Mouse (Mus musculus) C2C12 (cell line): ENCODE data around the gene Tbxas1. TPM values are rescaled to one million over a fixed set of nuclear protein-coding genes. Genes with fewer than 3 reads are reported as not detected.
A peak's percentile ranks its signal among the peaks of the same experiment; 100 is the strongest.

Experiments
- H3K27me3 ChIP-seq: one replicate; pipeline ENCODE4 v1.6.1; 2011; ENCODE audit not compliant: control insufficient read depth, insufficient read depth, insufficient read length
- H3K36me3 ChIP-seq: one replicate; pipeline ENCODE4 v1.6.1; 2011; ENCODE audit not compliant: control insufficient read depth, insufficient read depth
- H3K4me3 ChIP-seq: one replicate; pipeline ENCODE4 v1.5.1; 2011; ENCODE audit warnings: mild to moderate bottlenecking, control low read depth; ENCODE audit not compliant: poor library complexity, insufficient read depth, severe bottlenecking
- H3K79me2 ChIP-seq: one replicate; pipeline ENCODE4 v1.6.1; 2011; ENCODE audit not compliant: control insufficient read depth, insufficient read depth
- H3K79me3 ChIP-seq: one replicate; pipeline ENCODE4 v1.6.1; 2011; ENCODE audit warnings: low read depth, control low read depth
- H3ac ChIP-seq: one replicate; pipeline ENCODE3; 2011; ENCODE audit warnings: low read depth; ENCODE audit not compliant: control insufficient read depth, insufficient read length
- CEBPB ChIP-seq: IDR thresholded peaks from one replicate; pipeline ENCODE4 v1.6.1; 2011; ENCODE audit warnings: low read depth, mild to moderate bottlenecking, control low read depth, moderate library complexity
- CTCF ChIP-seq: IDR thresholded peaks from one replicate; pipeline ENCODE4 v1.5.1; 2011; ENCODE audit not compliant: control insufficient read depth, insufficient read depth, insufficient read length
- FOSL1 ChIP-seq: IDR thresholded peaks from one replicate; pipeline ENCODE4 v1.8.0; 2011; ENCODE audit warnings: mild to moderate bottlenecking, low read length; ENCODE audit not compliant: poor library complexity, insufficient read depth, severe bottlenecking
- MAX ChIP-seq: IDR thresholded peaks from one replicate; pipeline ENCODE4 v1.6.1; 2011; ENCODE audit warnings: mild to moderate bottlenecking, control low read depth
- MYOD1 ChIP-seq: IDR thresholded peaks from one replicate; pipeline ENCODE4 v1.6.1; 2011; ENCODE audit warnings: low read depth; ENCODE audit not compliant: control insufficient read depth, insufficient read length
- MYOG ChIP-seq: IDR thresholded peaks from one replicate; pipeline ENCODE4 v1.6.1; 2011; ENCODE audit not compliant: control insufficient read depth, insufficient read length; ENCODE audit errors: extremely low read depth
- USF1 ChIP-seq: IDR thresholded peaks from one replicate; pipeline ENCODE4 v1.6.1; 2011; ENCODE audit warnings: low read depth, mild to moderate bottlenecking, control low read depth, moderate library complexity
- polyA plus RNA-seq: library from polyadenylated mRNA; unstranded; fragments of >200 nt; fragmentation: generic; extraction: Trizol; gene quantifications from one replicate; pipeline ENCODE4 v1.2.1, GENCODE M21; 2012; ENCODE audit warnings: missing spikeins

The Tbxas1 gene
- polyA plus RNA-seq, 1 experiment: 0.06 TPM

DNA sequence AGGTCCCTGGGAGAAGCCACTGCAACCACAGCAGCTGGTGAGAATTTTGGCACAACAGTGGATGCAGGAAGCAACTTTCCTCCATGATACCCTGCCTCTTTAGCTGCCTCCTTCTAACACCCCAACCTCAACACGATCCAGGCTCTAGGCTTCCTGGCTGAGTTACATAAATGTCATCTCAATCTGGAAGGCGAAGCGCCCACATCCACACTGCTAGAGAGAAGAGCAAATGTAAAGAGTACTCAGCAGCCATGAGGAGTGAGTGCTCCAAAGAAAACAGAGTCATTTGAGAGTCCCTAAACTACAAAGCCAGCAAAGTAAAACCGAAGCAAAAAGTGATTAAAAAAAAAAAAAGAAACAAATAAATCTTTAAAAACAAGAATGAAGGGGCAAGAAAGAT is 229.4 kb downstream of the Tbxas1 start:
- no peak for TF ChIP-seq CTCF
- no peak for TF ChIP-seq MYOD1
- no peak for TF ChIP-seq MAX
- no peak for TF ChIP-seq CEBPB
- no peak for TF ChIP-seq USF1
- TF ChIP-seq FOSL1: no peak
- no peak for TF ChIP-seq MYOG
- Histone ChIP-seq H3ac (no peak overlapping the region), H3K79me2 (no peaks in the 10 kb centered on the region), H3K4me3 (no peak overlapping the region), H3K36me3 (peaks cover 6% of the 10 kb centered on the region), H3K79me3 (no peaks in the 10 kb centered on the region), H3K27me3 (no peaks in the 10 kb centered on the region)

DNA sequence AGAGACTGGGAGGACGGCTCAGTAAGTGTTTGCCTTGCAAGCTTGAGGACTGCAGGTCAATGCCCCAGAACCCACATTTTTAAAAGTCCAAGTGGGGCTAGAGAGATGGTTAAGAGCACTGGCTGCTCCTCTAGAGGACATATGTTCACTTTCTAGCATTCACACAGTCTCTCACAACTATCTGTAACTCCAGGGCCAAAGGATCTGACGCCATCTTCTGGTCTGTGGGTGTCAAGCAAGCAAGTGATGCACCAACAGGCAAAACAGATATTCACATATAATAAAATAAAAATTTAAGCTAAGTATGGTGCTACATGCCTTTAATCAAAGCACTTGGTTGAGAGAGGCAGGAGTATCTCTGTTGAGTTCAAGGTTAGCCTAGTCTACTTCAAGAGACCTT is 231.6 kb downstream of the Tbxas1 start:
- TF ChIP-seq FOSL1 (no peak), CEBPB (no peak), MYOG (no peak), USF1 (no peak), MAX (no peak), MYOD1 (no peak), CTCF (no peak)
- Histone ChIP-seq H3K79me3 (no peaks in the 10 kb centered on the region), H3K36me3 (peaks cover 5% of the 10 kb centered on the region), H3K27me3 (no peaks in the 10 kb centered on the region), H3K4me3 (no peak overlapping the region), H3ac (no peak overlapping the region), H3K79me2 (no peaks in the 10 kb centered on the region)

GRCm38 (mm10) chr6:39112701-39113100 is 237.5 kb downstream of the Tbxas1 start:
- no peak for TF ChIP-seq MYOD1
- no peak for TF ChIP-seq CEBPB
- no peak for TF ChIP-seq CTCF
- no peak for TF ChIP-seq USF1
- no peak for TF ChIP-seq MAX
- no peak for TF ChIP-seq FOSL1
- no peak for TF ChIP-seq MYOG
- no peaks in the 10 kb centered on the region for H3K27me3 ChIP-seq
- H3K79me3 ChIP-seq: no peaks in the 10 kb centered on the region

DNA sequence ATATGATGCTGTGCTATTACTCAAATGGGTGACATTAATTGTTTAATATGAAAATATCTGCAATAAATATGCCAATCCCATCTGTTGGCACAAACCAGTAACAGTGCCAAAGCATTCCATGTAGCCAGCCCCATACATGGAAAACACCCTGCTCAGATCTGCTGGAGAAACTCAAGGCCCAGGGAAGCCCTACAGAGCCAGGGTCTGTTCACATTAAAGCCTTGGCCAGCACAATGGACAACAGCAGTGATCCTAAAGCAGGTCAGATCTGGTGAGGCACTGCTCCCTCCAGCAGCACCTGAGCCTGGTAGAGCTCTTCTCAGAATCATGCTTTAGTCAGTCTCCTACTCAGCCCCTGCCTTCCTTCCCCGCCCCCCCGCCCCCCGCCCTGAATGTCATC is 237.9 kb downstream of the Tbxas1 start:
- H3K79me2 ChIP-seq: no peaks in the 10 kb centered on the region
- no peak overlapping the region for H3K4me3 ChIP-seq
- no peaks in the 10 kb centered on the region for H3K27me3 ChIP-seq
- no peaks in the 10 kb centered on the region for H3K36me3 ChIP-seq
- H3K79me3 ChIP-seq: no peaks in the 10 kb centered on the region
- no peak overlapping the region for H3ac ChIP-seq
- TF ChIP-seq FOSL1: no peak

More at GRCm38 (mm10) chr6:39112701-39113100, 237.5 kb downstream of the Tbxas1 start:
- no peak overlapping the region for H3ac ChIP-seq
- H3K79me2 ChIP-seq: no peaks in the 10 kb centered on the region
- H3K36me3 ChIP-seq: no peaks in the 10 kb centered on the region
- H3K4me3 ChIP-seq: no peak overlapping the region

DNA sequence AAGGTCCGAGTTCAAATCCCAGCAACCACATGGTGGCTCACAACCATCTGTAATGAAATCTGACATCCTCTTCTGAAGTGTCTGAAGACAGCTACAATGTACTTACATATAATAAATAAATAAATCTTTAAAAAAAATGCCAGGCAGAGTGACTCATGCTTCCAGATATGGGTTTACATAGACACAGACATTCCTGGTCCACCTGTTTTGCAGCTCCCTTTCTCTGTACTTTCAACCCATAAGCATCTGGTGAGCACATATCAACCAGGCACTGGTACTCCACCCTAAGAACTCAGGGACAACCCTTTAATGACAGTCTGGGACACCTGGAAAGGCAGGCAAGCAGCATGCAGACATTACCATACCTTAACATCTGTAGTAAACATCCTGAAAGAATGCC is 240.2 kb downstream of the Tbxas1 start:
- H3K79me3 ChIP-seq: no peaks in the 10 kb centered on the region
- H3K4me3 ChIP-seq: no peak overlapping the region
- H3K27me3 ChIP-seq: no peaks in the 10 kb centered on the region
- TF ChIP-seq CTCF (no peak), MYOD1 (no peak), CEBPB (no peak), FOSL1 (no peak), USF1 (no peak), MAX (no peak), MYOG (no peak)
- no peaks in the 10 kb centered on the region for H3K79me2 ChIP-seq
- no peaks in the 10 kb centered on the region for H3K36me3 ChIP-seq
- no peak overlapping the region for H3ac ChIP-seq

DNA sequence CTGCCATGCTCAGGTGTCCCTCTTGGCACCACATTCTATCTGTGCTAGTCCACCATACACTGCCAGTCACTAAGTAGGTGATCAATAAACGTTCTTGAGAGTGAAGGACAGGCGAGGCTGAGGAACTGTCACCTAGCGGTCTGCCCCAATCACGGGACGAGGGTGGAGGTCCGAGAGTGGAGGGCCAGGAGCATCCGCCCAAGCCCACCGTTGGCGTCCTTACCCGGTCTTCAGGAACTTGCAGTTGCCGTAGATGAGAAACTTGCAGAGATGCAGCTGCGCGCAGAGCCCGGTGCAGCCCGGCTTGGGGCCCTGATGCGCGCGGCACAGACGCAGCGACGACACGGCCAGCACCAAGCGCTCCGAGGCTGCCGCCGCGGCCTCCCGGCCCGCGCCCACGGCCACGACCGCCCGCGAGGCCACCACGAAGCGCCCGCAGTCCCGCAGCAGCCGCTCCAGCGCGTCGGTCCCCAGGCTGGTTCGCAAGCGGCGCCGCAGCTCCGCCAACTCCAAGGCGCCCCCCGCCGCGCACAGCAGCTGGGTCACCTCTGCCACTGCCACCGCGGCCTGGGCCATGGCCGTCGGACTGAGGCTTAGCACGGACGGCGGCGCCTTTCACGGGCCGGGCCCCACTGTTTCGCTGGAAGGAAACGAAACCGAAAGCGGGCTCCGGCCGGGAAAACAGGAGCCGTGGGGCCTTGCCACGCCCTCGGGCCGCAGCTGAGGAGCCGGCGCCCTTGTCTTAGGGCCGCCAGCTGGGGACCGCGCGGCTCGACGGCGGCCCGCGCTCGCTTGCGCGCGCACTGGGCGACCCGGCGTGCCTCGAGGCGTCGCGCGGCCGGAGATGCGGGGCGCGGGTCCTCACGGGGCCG is 242.6 kb downstream of the Tbxas1 start, which contains the start of gene Parp12:
TSS of gene Parp12 (minus strand) at position 766 of the 872 bp plus-strand sequence.
- Histone ChIP-seq H3K4me3 (peak within 1 kb of the TSS; percentile 39), H3K79me3 (no peaks in the 10 kb centered on the region), H3K27me3 (no peaks in the 10 kb centered on the region), H3ac (peak within 1 kb of the TSS; percentile 76), H3K79me2 (no peaks in the 10 kb centered on the region), H3K36me3 (no peaks in the 10 kb centered on the region)
- TF ChIP-seq CEBPB (no peak), MAX (peak; percentile 28)
